Mouse (Mus musculus) small intestine, adult 2 months (tissue): Measurements from ENCODE around the gene Gtpbp6. TPM values are rescaled to one million over a fixed set of nuclear protein-coding genes. Genes with fewer than 3 reads are reported as not detected.
"Not testable (repeated sequence)": the region's sequence is repeated elsewhere in the genome, so short reads cannot be mapped to it uniquely, and the experiment has no call there.

Source experiments
- H3K27ac ChIP-seq: fragments of 200-500 bp; 2 replicates; pipeline ENCODE4 v1.5.1; 2012; ENCODE audit warnings: low read depth, low read length, control low read depth, inconsistent platforms; ENCODE audit not compliant: insufficient read depth
- H3K27me3 ChIP-seq: fragments of 200-500 bp; 2 replicates; pipeline ENCODE4 v1.6.1; 2012; ENCODE audit warnings: mild to moderate bottlenecking, moderate library complexity, low read length, inconsistent platforms; ENCODE audit not compliant: control insufficient read depth, insufficient read depth
- H3K36me3 ChIP-seq: fragments of 200-500 bp; 2 replicates; pipeline ENCODE4 v1.6.1; 2012; ENCODE audit warnings: mild to moderate bottlenecking, low read length, control low read depth, inconsistent platforms; ENCODE audit not compliant: control insufficient read depth, insufficient read depth
- H3K4me1 ChIP-seq: fragments of 200-500 bp; 2 replicates; pipeline ENCODE4 v1.6.1; 2012; ENCODE audit warnings: low read length, inconsistent platforms, mixed read lengths; ENCODE audit not compliant: control insufficient read depth, insufficient read depth, insufficient read length
- H3K4me3 ChIP-seq: fragments of 200-500 bp; 2 replicates; pipeline ENCODE4 v1.5.1; 2012; ENCODE audit warnings: low read depth, mild to moderate bottlenecking, control low read depth, inconsistent platforms, low read length, moderate library complexity
- CTCF ChIP-seq: fragments of 200-500 bp; IDR thresholded peaks from 2 replicates; pipeline ENCODE4 v1.5.1; 2012; ENCODE audit warnings: low read depth, mild to moderate bottlenecking, control low read depth, inconsistent platforms, low read length, moderate library complexity, mixed read lengths; ENCODE audit not compliant: insufficient replicate concordance, insufficient read length; ENCODE audit errors: extremely low read depth
- POLR2A ChIP-seq: fragments of 200-500 bp; IDR thresholded peaks from 2 replicates; pipeline ENCODE4 v1.6.1; 2012; ENCODE audit warnings: low read depth, mild to moderate bottlenecking, control low read depth, inconsistent platforms, low read length, moderate library complexity
- WGBS: fragments of 180-500 bp; shearing (Covaris S2); methylation state at CpG from one replicate; pipeline ENCODE4 v1.1.7; 2018; 5-methylcytosine and 5-hydroxymethylcytosine counted together
- polyA plus RNA-seq: library from polyadenylated mRNA; depleted of rRNA; stranded (reverse); fragments of >200 nt; gene quantifications from 2 replicates; pipeline ENCODE4 v1.2.3, GENCODE M21; 2012

Gtpbp6 gene
- polyA plus RNA-seq, 1 experiment, result 101 TPM

DNA sequence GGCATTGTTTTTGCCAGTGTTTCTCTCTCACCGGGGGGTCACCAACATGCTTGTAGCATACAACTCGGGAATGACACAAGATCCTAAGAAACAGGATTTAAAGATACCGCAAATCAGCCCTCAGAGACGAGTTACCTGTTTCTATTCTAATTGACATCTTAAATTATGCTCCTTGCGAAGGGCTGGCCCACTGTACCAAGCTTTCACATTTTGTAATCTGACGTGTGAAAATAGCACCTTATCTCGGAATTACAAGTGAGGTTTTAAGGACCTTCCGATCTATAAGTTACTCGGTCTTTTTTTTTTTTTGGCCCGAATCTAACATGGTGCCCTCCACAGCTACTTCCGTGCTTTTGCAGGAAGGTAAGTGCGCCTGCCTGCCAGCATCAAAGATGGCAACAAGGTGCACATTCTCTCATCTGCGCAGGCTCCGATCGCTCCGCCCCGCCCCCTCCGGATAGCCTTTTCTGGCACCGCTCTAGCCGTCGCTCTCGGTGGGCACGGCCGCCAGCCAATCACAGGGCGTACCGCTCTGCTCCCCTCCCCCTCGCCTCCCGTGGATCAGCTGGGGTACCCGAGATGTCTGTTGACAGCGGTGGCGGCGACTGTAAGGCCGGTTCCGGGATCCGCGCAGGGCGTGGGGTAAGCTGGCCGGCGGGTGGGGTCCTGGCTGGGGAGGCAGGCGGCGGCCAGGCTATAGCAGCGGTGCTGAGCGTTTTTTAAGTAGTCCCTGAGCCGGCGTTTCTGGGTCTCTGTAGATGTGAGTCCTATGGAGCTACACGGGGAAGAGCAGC lies 27.5 kb upstream of the Gtpbp6 start, which contains the start of gene Chfr:
Gene Chfr, plus strand, starts transcription at position 550 of the 794 bp plus-strand sequence.
- TF ChIP-seq CTCF (no peak), POLR2A (peak; percentile 77)
- H3K27ac ChIP-seq, result peak within 1 kb of the TSS; percentile 14; the same call in 1 of the 2 replicates
- H3K27me3 ChIP-seq, result no peaks in the 10 kb centered on the region
- peaks cover 6% of the 10 kb centered on the region; the same call in 1 of the 2 replicates for H3K36me3 ChIP-seq
- no peaks in the 10 kb centered on the region for H3K4me1 ChIP-seq
- H3K4me3 ChIP-seq, result peak within 1 kb of the TSS; percentile 77
- WGBS, result 2% methylated on average over 46 of the region's 46 CpGs

DNA sequence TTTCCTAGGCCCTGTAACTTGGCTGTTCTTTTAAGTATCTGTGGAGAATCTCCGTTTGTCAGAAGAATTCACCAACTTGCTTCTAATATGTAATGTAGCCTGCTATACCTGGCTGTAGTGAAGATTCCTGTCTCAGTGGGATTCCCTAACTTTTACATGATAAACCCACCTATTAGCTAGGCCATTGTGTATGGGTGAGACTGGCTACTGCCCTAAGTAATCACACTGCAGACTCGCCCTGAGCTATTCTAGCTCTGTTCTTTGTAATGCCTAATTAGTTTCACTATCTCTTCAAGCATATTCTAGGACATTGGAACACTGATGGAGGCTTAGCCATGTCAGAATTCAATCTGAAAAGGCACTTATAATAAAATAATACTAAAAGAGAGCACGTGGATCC lies 14.4 kb upstream of the Gtpbp6 start:
- WGBS, result 89% methylated on average over 3 of the region's 3 CpGs
- not testable (repeated sequence) for H3K4me1 ChIP-seq, H3K27me3 ChIP-seq, H3K4me3 ChIP-seq, H3K27ac ChIP-seq
- H3K36me3 ChIP-seq, result peaks cover 14% of the 10 kb centered on the region

DNA sequence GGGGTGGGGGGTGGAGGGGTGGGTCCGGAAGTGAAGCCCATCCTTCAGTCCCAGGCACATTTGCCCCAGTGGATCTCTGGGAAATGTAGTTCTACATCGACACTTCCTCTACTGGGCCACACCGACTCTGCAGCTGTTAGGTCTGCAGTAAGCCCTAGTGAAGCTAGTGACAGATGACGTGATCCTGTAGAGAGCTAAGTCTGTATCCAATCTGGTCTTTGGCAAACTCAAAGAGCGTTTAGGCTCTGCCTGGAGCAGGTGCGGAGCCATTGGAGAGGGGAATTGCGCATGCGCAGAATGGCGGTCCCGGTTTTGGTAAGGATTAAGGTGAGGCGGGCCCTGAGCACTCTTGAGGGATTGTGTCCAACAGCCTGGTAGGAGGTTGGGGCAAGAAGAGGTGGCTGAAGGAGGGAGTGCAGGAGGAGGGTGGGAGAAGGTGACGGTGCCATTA lies 2.0 kb upstream of the Gtpbp6 start, which contains the start of gene Zfp605:
Gene Zfp605, plus strand, starts transcription at position 102 of the 451 bp plus-strand sequence.
- peak within 1 kb of the TSS; percentile 78 for H3K27ac ChIP-seq
- peaks cover 15% of the 10 kb centered on the region for H3K36me3 ChIP-seq
- peaks cover 8% of the 10 kb centered on the region for H3K4me1 ChIP-seq
- no peak for TF ChIP-seq POLR2A
- TF ChIP-seq CTCF, result no peak
- peak within 1 kb of the TSS; percentile 73 for H3K4me3 ChIP-seq
- H3K27me3 ChIP-seq, result no peaks in the 10 kb centered on the region
- 2% methylated on average over 12 of the region's 12 CpGs for WGBS

DNA sequence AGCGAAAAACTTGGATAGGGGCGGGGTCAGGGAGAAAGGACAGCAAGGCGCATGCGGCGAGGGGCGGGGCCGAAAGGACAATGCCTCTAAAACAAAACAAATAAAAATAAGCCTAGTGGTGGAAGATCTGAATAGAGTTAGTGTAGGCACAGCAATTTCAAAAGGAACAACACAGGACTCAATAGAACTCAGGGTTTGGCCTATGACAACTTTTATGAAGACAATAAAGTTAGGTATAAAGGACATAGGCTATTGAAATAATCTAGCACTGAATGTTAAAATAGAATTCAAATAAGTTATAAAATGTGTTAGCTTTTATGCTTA lies 270 bp upstream of the Gtpbp6 start:
- TF ChIP-seq POLR2A, result no peak
- no peak for TF ChIP-seq CTCF
- peaks cover 33% of the 10 kb centered on the region for H3K36me3 ChIP-seq
- H3K27ac ChIP-seq, result no peak overlapping the region
- no peaks in the 10 kb centered on the region for H3K27me3 ChIP-seq
- H3K4me3 ChIP-seq, result peak overlapping the region; percentile 83
- peaks cover 8% of the 10 kb centered on the region for H3K4me1 ChIP-seq
- WGBS, result 0% methylated on average over 7 of the region's 7 CpGs

DNA sequence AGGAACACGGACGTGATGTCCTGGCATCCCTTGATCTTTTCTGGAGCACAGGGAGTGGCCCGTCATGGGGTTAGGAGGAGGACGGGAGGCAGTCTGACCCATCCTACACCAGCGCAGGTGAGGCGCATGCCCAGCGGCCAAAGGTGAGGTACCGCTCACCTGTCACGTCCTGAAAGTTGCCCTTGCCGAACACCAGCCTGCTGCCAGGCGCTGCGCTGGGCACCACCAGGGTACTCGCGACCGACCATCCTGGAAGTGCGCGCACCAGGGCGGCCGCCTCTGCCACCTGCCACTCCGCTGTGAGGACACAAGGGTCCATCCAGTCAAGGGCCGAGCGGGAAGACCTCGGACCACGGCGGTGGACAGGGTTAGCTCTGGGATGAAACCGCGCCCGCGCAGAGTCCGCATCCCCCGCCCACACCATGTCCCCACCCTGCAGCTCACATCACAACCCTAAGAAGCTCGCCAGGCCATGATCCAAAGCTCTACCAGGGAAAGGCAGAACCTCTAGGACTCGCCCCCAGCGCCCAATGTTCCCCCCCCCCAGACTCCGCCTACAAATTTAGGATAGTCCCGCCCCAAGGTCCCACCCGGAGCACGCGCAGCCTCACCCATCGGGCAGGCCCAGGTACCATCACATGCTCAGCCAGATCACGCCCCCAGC lies 964 bp downstream of the Gtpbp6 start:
- peak overlapping the region; percentile 83 for H3K4me3 ChIP-seq
- no peak for TF ChIP-seq CTCF
- no peak for TF ChIP-seq POLR2A
- 11% methylated on average over 41 of the region's 41 CpGs for WGBS
- no peaks in the 10 kb centered on the region for H3K27me3 ChIP-seq
- peaks cover 8% of the 10 kb centered on the region for H3K4me1 ChIP-seq
- peaks cover 29% of the 10 kb centered on the region for H3K36me3 ChIP-seq
- H3K27ac ChIP-seq, result peak overlapping the region; percentile 83

DNA sequence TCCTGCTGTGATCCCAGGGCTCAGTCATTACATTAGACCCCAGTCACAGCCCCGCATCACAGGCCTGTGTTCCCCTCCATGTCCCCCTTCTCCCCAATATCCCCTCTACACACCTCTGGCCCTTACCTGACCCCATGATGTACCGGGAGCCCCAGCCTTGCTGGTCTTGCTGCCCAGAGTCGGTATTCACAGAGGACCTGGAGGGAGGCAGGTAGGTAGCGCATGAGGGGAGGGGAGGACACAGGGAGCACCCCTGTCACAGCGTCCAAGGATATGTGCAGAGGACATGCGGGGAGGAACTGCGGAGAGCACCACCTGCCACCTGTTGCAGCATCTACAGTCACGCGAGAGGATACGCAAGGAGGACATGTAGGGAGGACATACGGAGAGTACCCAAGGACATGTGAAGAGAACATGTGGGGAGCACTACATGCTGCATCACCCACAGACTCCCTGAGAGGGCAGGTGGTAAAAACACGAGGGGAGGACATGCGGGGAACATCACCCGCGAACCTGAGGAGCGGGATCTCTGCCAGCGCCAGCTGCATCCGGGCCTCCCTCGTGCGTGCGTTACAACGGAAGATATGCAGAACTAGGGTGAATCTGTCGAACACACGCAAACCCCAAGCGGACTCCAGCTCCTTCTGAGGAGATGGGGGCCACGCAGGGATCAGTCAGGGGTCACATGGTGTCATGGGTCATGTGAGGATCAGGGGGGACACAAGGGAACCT lies 1.7 kb downstream of the Gtpbp6 start:
- no peaks in the 10 kb centered on the region for H3K27me3 ChIP-seq
- TF ChIP-seq CTCF (no peak), POLR2A (no peak)
- H3K4me1 ChIP-seq, result peaks cover 14% of the 10 kb centered on the region
- H3K27ac ChIP-seq, result no peak overlapping the region
- WGBS, result 94% methylated on average over 26 of the region's 26 CpGs
- peaks cover 29% of the 10 kb centered on the region for H3K36me3 ChIP-seq
- peak overlapping the region; percentile 83 for H3K4me3 ChIP-seq

DNA sequence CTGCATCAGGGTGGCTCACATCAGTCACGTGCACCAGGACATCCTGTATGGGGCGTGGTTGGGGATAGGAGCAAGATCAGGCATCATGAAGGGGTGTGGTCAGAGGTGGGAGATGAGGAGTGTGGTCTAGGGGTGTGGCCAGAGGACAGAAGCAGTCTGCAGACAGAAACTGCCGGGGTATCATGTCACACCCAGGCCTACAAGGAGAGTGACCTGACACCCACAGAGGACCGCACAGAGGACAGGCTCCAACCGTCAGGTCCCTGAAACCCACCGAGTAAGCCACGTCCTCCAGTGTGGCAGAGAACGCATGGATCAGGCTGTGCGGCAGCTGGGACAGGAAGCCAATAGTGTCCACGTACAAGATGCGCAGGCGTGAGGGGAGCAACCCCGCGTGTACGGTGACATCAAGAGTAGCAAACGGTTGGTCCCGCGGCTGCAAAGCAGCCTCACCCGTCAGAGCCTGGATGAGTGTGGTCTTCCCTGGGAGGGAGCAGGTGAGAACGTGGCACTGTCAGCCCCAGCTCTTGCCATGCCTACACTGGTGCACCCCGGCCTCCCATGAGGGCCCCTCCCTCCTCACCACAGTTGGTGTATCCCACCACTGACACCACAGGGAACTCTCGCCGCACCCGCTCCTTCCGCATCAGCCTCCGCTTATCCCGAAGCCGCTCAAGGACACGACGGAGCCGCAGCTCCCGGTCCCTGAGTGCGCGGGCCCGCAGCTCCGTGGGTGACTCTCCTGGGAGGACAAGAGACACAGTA lies 3.2 kb downstream of the Gtpbp6 start:
- TF ChIP-seq CTCF (no peak), POLR2A (no peak)
- Histone ChIP-seq H3K27me3 (no peaks in the 10 kb centered on the region), H3K4me3 (no peak overlapping the region), H3K4me1 (peaks cover 21% of the 10 kb centered on the region), H3K36me3 (peaks cover 29% of the 10 kb centered on the region), H3K27ac (no peak overlapping the region)
- WGBS, result 97% methylated on average over 36 of the region's 36 CpGs
